Mouse (Mus musculus): Measurements from ENCODE around the gene Chmp5. TPM values are rescaled to one million over a fixed set of nuclear protein-coding genes. Genes with fewer than 3 reads are reported as not detected.
"Not testable (repeated sequence)": the region's sequence is repeated elsewhere in the genome, so short reads cannot be mapped to it uniquely, and the experiment has no call there.

Chmp5 gene
- total RNA-seq, 1 experiment from 2014 or later: 116 TPM

DNA sequence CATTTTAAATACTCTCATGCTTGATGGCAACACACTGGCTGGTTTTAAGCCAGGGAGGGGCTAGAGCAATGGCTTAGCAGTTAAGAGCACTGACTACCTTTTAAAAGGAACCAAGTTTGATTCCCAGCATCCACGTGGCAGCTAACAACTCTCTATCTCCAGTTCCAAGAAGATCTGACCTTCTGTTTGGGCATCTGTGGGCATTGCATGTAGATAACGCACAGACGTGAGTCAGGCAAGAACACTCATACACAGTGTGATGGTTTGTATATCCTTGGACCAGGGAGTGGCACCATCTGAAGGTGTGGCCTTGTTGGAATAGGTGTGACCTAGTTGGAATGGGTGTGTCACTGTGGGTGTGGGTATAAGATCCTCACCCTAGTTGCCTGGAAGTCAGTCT lies 13.8 kb upstream of the Chmp5 start:
- not testable (repeated sequence) for ATAC-seq (replicated peaks in 1 of 2; ENCODE audit: insufficient read depth in 1 of 2, low FRiP score in 2 of 2, low TSS enrichment in 1 of 2, low read depth in 1 of 2, poor library complexity in 2 of 2, severe bottlenecking in 2 of 2)

DNA sequence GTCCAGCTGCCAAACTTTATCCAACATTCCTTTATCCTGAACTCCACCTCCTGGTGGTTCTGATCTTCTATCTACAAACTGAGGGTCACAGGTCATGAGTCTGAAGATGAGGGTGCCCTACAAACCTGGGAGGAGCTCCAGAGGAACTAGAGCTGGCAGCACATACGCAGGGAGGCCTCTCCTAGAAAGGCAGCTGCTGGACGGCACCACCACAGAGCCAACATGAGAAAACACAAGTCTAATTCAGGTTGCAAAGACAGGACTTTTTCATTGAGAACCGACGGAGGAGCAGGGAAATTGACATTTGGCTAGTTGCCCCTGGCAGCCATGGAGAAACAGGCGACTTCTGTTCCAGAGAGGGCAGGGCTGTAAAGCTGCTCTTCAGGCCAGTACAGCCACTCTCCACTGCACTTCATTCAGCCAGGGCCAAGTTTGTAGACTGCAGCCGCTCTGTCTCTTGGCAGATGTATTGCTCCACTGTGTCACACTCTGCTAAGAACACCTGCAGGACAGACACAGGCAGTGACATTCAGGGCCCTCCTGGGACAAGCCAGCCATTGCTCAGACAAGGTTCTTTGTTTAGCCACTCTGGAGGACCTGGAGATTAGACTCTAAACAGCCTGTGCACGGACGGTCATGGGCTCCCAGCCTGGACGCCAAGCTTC lies 11.9 kb upstream of the Chmp5 start:
- no peak for ATAC-seq (replicated peaks in 1 of 2; ENCODE audit: insufficient read depth in 1 of 2, low FRiP score in 2 of 2, low TSS enrichment in 1 of 2, low read depth in 1 of 2, poor library complexity in 2 of 2, severe bottlenecking in 2 of 2)

- no peak for ATAC-seq (replicated peaks in 1 of 2; ENCODE audit: insufficient read depth in 1 of 2, low FRiP score in 2 of 2, low TSS enrichment in 1 of 2, low read depth in 1 of 2, poor library complexity in 2 of 2, severe bottlenecking in 2 of 2)
These were observed 9.4 kb upstream of the Chmp5 start for GRCm38 (mm10) chr4:40938793-40939192.

DNA sequence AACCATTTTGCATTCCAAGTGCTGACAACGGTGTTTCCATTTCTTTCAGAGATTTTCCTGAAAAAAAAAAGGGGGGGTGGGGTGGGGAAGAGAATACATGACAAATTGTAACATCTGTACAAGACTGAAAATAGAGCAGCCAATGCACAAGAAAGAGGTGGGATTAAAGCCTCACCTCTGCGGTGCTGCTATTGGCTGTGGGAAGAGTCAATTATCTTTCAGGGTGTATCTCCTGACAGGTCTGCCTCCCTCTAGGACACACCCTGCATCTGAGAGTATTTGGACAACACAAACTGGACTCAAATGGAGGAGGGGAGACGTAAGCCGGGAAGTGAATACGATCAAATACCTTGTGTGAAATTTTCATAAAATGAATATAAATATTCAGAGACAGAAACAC lies 4.6 kb upstream of the Chmp5 start:
- ATAC-seq (replicated peaks in 1 of 2; ENCODE audit: insufficient read depth in 1 of 2, low FRiP score in 2 of 2, low TSS enrichment in 1 of 2, low read depth in 1 of 2, poor library complexity in 2 of 2, severe bottlenecking in 2 of 2): no peak

GRCm38 (mm10) chr4:40946516-40947121 lies 1.6 kb upstream of the Chmp5 start:
- no peak for ATAC-seq (replicated peaks in 1 of 2; ENCODE audit: insufficient read depth in 1 of 2, low FRiP score in 2 of 2, low TSS enrichment in 1 of 2, low read depth in 1 of 2, poor library complexity in 2 of 2, severe bottlenecking in 2 of 2)

DNA sequence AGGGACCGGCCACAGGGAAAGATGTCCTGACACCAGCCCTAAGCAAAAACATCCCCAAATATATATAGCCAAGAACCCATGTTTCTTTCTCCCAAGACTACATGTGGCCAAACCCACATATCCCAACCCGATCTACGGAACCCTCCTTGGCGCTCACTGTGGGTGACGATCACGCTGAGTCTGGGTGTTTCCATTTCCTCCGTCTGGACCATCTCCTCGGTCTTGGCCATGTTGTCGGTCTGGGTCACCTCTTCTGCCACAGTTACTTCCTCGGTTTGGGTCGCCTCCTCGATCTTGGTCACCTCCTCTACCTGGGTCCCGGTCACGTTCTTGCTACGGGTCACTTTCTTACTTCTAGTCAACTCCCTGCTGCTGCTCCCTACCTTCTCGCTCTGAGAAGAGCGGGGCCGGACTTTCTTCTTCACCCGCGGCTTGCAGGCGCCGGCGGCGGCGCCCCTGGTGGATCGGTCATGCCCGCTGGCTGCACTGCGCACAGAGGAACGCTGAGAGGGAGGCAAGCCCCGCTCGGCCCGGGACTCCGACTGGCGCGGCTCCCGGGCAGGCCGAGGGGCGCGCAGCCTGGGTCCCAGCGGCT lies 545 bp upstream of the Chmp5 start:
- peak; percentile 12 to 30; a peak in 3 of 4 replicates for ATAC-seq (replicated peaks in 1 of 2; ENCODE audit: insufficient read depth in 1 of 2, low FRiP score in 2 of 2, low TSS enrichment in 1 of 2, low read depth in 1 of 2, poor library complexity in 2 of 2, severe bottlenecking in 2 of 2)

GRCm38 (mm10) chr4:40953521-40953920 lies 5.3 kb downstream of the Chmp5 start:
- peak in 1 of 2 experiments; percentile 71; a peak in 3 of 4 replicates for ATAC-seq (replicated peaks in 1 of 2; ENCODE audit: insufficient read depth in 1 of 2, low FRiP score in 2 of 2, low TSS enrichment in 1 of 2, low read depth in 1 of 2, poor library complexity in 2 of 2, severe bottlenecking in 2 of 2)

DNA sequence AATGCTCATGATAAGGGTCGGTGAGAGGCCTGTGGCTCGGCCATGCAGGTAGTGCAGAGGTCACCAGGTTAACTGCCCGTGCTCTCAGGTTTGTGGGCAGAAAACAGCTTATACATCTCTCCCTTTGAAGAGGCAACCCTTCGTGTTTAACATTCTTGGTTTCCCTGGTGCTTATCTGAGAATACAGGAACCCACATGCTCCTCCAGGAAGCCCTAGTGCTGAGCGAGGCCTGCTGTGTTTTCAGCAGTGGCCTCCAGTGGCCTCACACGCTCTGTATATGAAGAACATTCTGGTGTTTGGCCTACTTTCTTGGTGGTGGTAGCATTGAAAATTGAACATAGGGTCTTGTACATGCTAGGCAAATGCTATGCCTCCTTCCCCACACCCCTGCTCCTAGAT lies 7.7 kb downstream of the Chmp5 start:
- ATAC-seq (replicated peaks in 1 of 2; ENCODE audit: insufficient read depth in 1 of 2, low FRiP score in 2 of 2, low TSS enrichment in 1 of 2, low read depth in 1 of 2, poor library complexity in 2 of 2, severe bottlenecking in 2 of 2): peak in 1 of 2 experiments; percentile 39; a peak in 2 of 4 replicates

GRCm38 (mm10) chr4:40963536-40963935 lies 15.3 kb downstream of the Chmp5 start:
- ATAC-seq (replicated peaks in 1 of 2; ENCODE audit: insufficient read depth in 1 of 2, low FRiP score in 2 of 2, low TSS enrichment in 1 of 2, low read depth in 1 of 2, poor library complexity in 2 of 2, severe bottlenecking in 2 of 2): no peak

DNA sequence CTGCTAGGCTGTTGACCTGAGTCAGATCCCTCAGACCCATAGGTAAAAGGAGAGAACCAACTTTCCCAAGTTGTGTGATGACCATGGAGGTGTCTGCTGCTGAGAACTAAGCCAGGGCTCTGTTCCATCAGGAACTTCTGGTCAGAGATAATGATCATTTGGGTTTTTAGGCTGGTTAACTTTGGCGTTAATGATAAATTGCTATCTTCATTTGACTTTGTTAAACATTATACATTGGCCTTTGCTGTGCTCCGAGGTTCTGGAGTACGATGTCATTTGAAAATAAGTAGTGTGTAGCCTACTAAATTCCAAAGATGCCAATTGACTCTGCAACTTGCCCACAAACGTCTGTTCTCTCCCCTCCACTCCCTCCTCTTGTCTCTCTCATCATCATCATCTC lies 21.0 kb downstream of the Chmp5 start:
- ATAC-seq (replicated peaks in 1 of 2; ENCODE audit: insufficient read depth in 1 of 2, low FRiP score in 2 of 2, low TSS enrichment in 1 of 2, low read depth in 1 of 2, poor library complexity in 2 of 2, severe bottlenecking in 2 of 2): no peak

DNA sequence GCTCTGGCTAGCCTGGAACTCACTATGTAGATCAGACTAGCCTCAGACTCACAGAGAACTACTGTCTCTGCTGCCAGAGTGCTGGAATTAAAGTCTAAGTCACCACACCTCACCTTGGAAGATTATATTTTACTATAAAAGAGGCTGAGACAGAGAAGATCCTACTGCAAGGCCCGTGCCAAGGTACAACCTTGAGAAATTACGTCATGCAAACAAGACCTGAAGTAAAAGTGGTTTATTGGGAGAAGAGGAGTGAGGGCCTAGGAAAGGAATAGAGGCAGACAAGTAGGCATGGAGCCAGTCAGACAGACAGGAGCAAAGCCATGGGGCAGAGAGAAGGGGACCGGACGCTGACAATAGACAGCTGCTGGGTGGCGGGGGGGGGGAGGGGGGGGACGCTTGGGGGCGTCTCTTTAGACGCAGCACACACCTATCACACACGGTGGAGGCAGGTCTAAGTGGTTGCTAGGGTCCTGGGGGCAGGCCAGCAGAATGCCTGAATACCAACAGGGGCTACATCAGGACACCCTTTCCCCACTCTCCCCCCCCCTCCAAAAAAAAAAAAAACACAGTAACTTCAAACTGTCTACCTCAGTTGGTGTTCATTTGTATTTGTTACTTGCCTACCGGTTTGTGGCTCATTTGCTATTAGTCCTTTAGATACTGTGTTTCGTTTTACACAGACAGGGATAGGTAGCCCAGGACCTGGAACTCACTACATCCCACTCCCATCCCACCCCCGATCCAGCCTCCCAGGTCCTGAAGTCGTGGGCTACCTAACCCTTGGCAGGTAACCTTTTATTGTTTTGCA lies 21.8 kb downstream of the Chmp5 start:
- no peak for ATAC-seq (replicated peaks in 1 of 2; ENCODE audit: insufficient read depth in 1 of 2, low FRiP score in 2 of 2, low TSS enrichment in 1 of 2, low read depth in 1 of 2, poor library complexity in 2 of 2, severe bottlenecking in 2 of 2)

GRCm38 (mm10) chr4:40970592-40970841 lies 22.3 kb downstream of the Chmp5 start:
- no peak for ATAC-seq (replicated peaks in 1 of 2; ENCODE audit: insufficient read depth in 1 of 2, low FRiP score in 2 of 2, low TSS enrichment in 1 of 2, low read depth in 1 of 2, poor library complexity in 2 of 2, severe bottlenecking in 2 of 2)

- peak; percentile 93 to 95 for ATAC-seq (replicated peaks in 1 of 2; ENCODE audit: insufficient read depth in 1 of 2, low FRiP score in 2 of 2, low TSS enrichment in 1 of 2, low read depth in 1 of 2, poor library complexity in 2 of 2, severe bottlenecking in 2 of 2)
These were observed 22.9 kb downstream of the Chmp5 start, which contains the start of gene Nfx1 for GRCm38 (mm10) chr4:40970842-40971701. Gene Nfx1, plus strand, starts transcription at chr4:40970906.

DNA sequence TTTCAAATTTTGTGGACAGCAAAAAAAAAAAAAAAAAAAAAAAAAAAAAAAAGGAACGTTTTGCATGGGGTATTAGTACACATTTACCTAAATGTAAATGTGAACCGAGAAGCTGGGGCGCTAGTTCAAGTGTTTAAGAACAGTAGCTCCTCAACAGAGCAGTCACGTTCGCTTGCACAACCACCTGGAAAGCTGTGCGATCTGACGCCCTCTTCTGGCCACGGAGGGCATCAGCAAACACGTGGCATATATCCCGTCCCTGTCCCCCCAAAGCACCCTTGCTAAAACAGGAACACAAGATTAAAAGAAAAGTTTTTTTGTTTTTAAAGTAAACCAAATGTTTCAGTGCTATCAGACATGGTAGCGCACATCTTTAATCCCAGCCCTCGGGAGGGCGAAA lies 23.5 kb downstream of the Chmp5 start:
- peak; percentile 38 to 44; a peak in 3 of 4 replicates for ATAC-seq (replicated peaks in 1 of 2; ENCODE audit: insufficient read depth in 1 of 2, low FRiP score in 2 of 2, low TSS enrichment in 1 of 2, low read depth in 1 of 2, poor library complexity in 2 of 2, severe bottlenecking in 2 of 2)

GRCm38 (mm10) chr4:40974011-40974410 lies 25.8 kb downstream of the Chmp5 start:
- ATAC-seq (replicated peaks in 1 of 2; ENCODE audit: insufficient read depth in 1 of 2, low FRiP score in 2 of 2, low TSS enrichment in 1 of 2, low read depth in 1 of 2, poor library complexity in 2 of 2, severe bottlenecking in 2 of 2): no peak

- ATAC-seq (replicated peaks in 1 of 2; ENCODE audit: insufficient read depth in 1 of 2, low FRiP score in 2 of 2, low TSS enrichment in 1 of 2, low read depth in 1 of 2, poor library complexity in 2 of 2, severe bottlenecking in 2 of 2): no peak
These were observed 27.5 kb downstream of the Chmp5 start for GRCm38 (mm10) chr4:40975678-40976077.

DNA sequence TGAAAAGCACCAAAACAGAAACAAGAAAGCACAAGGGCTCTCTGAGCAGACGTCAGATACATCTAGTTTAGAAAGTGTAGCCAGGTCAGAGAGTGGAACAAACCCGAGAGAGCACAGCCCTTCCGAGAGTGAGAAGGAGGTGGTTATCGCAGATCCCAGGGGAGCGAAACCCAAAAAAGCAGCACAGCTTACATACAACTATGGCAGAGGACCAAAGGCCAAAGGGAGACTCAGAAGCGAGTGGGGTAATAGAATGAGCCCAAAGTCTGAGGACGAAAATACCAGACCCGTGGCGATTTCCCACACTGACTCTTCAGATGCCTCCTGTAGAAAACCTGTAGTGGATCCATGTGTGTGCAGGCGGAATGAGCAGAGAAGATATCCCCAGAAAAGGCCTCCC lies 28.4 kb downstream of the Chmp5 start:
- ATAC-seq (replicated peaks in 1 of 2; ENCODE audit: insufficient read depth in 1 of 2, low FRiP score in 2 of 2, low TSS enrichment in 1 of 2, low read depth in 1 of 2, poor library complexity in 2 of 2, severe bottlenecking in 2 of 2): no peak
